7 mouse cellular contexts compared by ENCODE assay signal in the genomic region with DNA sequence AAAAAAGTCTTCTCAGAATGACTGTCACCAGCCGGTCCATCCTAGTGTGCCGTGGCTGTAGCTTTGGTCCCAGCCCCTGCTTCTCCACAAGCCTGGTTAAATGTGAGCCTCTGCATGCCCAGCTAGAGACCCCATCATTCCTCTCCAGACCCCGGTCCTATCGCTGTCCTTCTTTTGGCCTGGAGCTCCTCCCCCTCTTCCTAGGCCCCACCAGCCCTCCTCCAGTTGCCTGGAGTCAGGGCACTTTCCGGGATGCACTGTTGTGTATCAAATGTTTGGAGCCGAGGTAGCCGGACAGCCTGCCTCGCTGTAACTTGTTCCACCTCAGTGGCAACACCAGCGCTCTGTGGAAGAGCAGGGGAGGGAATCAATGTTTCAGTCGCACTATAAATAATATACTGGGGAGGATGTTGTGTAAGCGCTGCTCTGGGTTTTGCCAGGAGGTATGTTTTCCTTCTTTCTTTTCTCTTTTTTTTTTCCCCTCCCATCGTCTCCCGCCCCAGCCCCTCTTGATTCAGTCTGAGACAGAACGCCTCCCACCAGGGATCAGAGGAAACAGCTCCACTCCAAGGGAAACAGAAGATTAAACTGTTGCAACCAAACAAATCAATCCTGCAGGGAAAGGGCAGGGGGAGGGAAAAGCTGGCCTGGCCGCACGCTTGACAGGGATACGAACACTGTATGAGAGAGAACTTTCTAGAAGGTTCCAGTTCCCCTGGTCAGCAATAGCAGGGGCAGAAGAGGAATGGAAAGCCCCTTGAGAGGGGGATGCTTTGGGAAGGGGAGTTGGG.
DNase-seq lines count a peak whose midpoint lies in the region; ATAC-seq lines count a peak whose summit lies in the region.

No protein-coding gene starts in this region.

- H3K9ac ChIP-seq in neural tube, embryonic 11.5 days (ENCODE audit: low read length), result no peak overlapping the region
- no peak overlapping the region for H3K9ac ChIP-seq in liver, embryonic 11.5 days (ENCODE audit: low read depth, low read length)

- DNase-seq in ovary, adult 18-20 months (ENCODE audit: low spot score), result peak; percentile 19
- no peak for DNase-seq in ovary, postnatal 10 days (ENCODE audit: low spot score)
- DNase-seq in forelimb bud, embryonic 11.5 days (ENCODE audit: low read depth, low spot score), result peak; percentile 46
- peak; percentile 5 for DNase-seq in hindlimb bud, embryonic 11.5 days (ENCODE audit: extremely low spot score, low read depth, low spot score)
- DNase-seq in neural tube, embryonic 11.5 days (ENCODE audit: low spot score), result peak; percentile 47
- DNase-seq in liver, embryonic 11.5 days (ENCODE audit: low spot score), result no peak

- no peak overlapping the region for H3K27ac ChIP-seq in neural tube, embryonic 11.5 days (ENCODE audit: low read depth, low read length)
- no peak overlapping the region for H3K27ac ChIP-seq in liver, embryonic 11.5 days (ENCODE audit: low read depth, low read length)

- no peaks in the 10 kb centered on the region for H3K9me3 ChIP-seq in neural tube, embryonic 11.5 days (ENCODE audit: control insufficient read depth, low read length)
- no peaks in the 10 kb centered on the region for H3K9me3 ChIP-seq in liver, embryonic 11.5 days (ENCODE audit: control insufficient read depth, low read length)

- H3K4me1 ChIP-seq in neural tube, embryonic 11.5 days (ENCODE audit: control insufficient read depth, insufficient read depth, low read length), result no peaks in the 10 kb centered on the region
- H3K4me1 ChIP-seq in liver, embryonic 11.5 days (replicated peaks; ENCODE audit: control insufficient read depth, insufficient read depth, low read length), result no peaks in the 10 kb centered on the region

- no peak overlapping the region for H3K4me3 ChIP-seq in neural tube, embryonic 11.5 days (ENCODE audit: low read depth, low read length)
- no peak overlapping the region for H3K4me3 ChIP-seq in liver, embryonic 11.5 days (ENCODE audit: low read depth, low read length)

- WGBS in neural tube, embryonic 11.5 days, result 45% methylated on average over 17 of the region's 17 CpGs
- 46% methylated on average over 17 of the region's 17 CpGs for WGBS in liver, embryonic 11.5 days

- H3K36me3 ChIP-seq in neural tube, embryonic 11.5 days (ENCODE audit: control insufficient read depth, insufficient read depth, low read length), result no peaks in the 10 kb centered on the region
- no peaks in the 10 kb centered on the region for H3K36me3 ChIP-seq in liver, embryonic 11.5 days (ENCODE audit: control insufficient read depth, insufficient read depth, low read length)

- no peak overlapping the region for H3K4me2 ChIP-seq in neural tube, embryonic 11.5 days (ENCODE audit: low read depth)
- H3K4me2 ChIP-seq in liver, embryonic 11.5 days, result no peak overlapping the region

- H3K27me3 ChIP-seq in neural tube, embryonic 11.5 days (ENCODE audit: control insufficient read depth, insufficient read depth, low read length), result no peaks in the 10 kb centered on the region
- H3K27me3 ChIP-seq in liver, embryonic 11.5 days (replicated peaks; ENCODE audit: control insufficient read depth, insufficient read depth, low read length), result no peaks in the 10 kb centered on the region

- no peak for ATAC-seq in neural tube, embryonic 11.5 days (ENCODE audit: insufficient read depth, low FRiP score, low TSS enrichment)
- no peak for ATAC-seq in cerebellum, adult (ENCODE audit: insufficient number of reproducible peaks, low FRiP score, low TSS enrichment)
- no peak for ATAC-seq in liver, embryonic 11.5 days (replicated peaks; ENCODE audit: low FRiP score)

Comparison
In these comparisons a context has a peak if more than half of its experiments do, and no peak if none do; other contexts are left out.
1. DNase-seq: peak in ovary, adult 18-20 months (single experiment), forelimb bud, embryonic 11.5 days (single experiment), hindlimb bud, embryonic 11.5 days (single experiment) and neural tube, embryonic 11.5 days (single experiment); none in ovary, postnatal 10 days (single experiment) and liver, embryonic 11.5 days (single experiment).